Mouse (Mus musculus): ENCODE results near the gene Gm21874. TPM values are rescaled to one million over a fixed set of nuclear protein-coding genes. Genes with fewer than 3 reads are reported as not detected.
"Not testable (repeated sequence)": the region's sequence is repeated elsewhere in the genome, so short reads cannot be mapped to it uniquely, and the experiment has no call there.

Gene Gm21874
- total RNA-seq (2021) = not detected
- long read RNA-seq, experiment 1 = 0 reads
- long read RNA-seq, experiment 2 = 0 reads

- not testable (repeated sequence) for DNase-seq
Measured at GRCm38 (mm10) chrY:9416048-9416447, at the start of gene Gm21874. Gm21874 (minus strand) TSS chrY:9416148.

Other genes starting within 250 kb of the Gm21874 start
- gene Gm21721, start 214.0 kb downstream of the Gm21874 start, total RNA-seq (2021) = not detected
- not detected for gene Gm21812, start 69.0 kb downstream of the Gm21874 start, total RNA-seq (2021)

Data from adrenal gland, postnatal 10 days (tissue).